Mouse (Mus musculus): ENCODE results near the gene Alkbh4. TPM values are rescaled to one million over a fixed set of nuclear protein-coding genes. Genes with fewer than 3 reads are reported as not detected.
"Not testable (repeated sequence)": the region's sequence is repeated elsewhere in the genome, so short reads cannot be mapped to it uniquely, and the experiment has no call there.

Alkbh4 gene
- polyA plus RNA-seq, 1 experiment from 2014 or later, result 9.5 TPM

- no peak for ATAC-seq (ENCODE audit: insufficient number of reproducible peaks, insufficient read depth, low FRiP score, low read depth)
- Histone ChIP-seq H3K9ac (ENCODE audit: low read length) (no peak overlapping the region), H3K27ac (replicated peaks in 1 of 2; ENCODE audit: control insufficient read depth in 1 of 2, insufficient read depth in 1 of 2, low read depth in 2 of 2, low read length in 2 of 2) (no peak overlapping the region), H3K36me3 (ENCODE audit: control insufficient read depth, insufficient read depth, low read length) (peaks cover 25% of the 10 kb centered on the region), H3K4me1 (ENCODE audit: control insufficient read depth in 2 of 2, insufficient read depth in 2 of 2, low read length in 2 of 2) (no peaks in the 10 kb centered on the region), H3K27me3 (ENCODE audit: control insufficient read depth, insufficient read depth, low read length) (no peaks in the 10 kb centered on the region), H3K4me3 (ENCODE audit: control insufficient read depth in 1 of 2, insufficient read depth in 1 of 2, low read depth in 1 of 2, low read length in 2 of 2) (no peak overlapping the region), H3K9me3 (ENCODE audit: control insufficient read depth, low read length) (0 out of 2 replicates have a peak, but pooled peaks cover 9% of the 10 kb centered on the region), H3K4me2 (ENCODE audit: low read length) (no peak overlapping the region)
- WGBS, result 57% methylated on average over 12 of the region's 12 CpGs
Observed at GRCm38 (mm10) chr5:136144606-136145430, 8.9 kb downstream of the Alkbh4 start.

- Histone ChIP-seq H3K9ac (ENCODE audit: low read length) (no peak overlapping the region), H3K4me2 (ENCODE audit: low read length) (no peak overlapping the region), H3K4me1 (ENCODE audit: control insufficient read depth in 2 of 2, insufficient read depth in 2 of 2, low read length in 2 of 2) (no peaks in the 10 kb centered on the region), H3K4me3 (ENCODE audit: control insufficient read depth in 1 of 2, insufficient read depth in 1 of 2, low read depth in 1 of 2, low read length in 2 of 2) (no peak overlapping the region), H3K9me3 (ENCODE audit: control insufficient read depth, low read length) (0 out of 2 replicates have a peak, but pooled peaks cover 9% of the 10 kb centered on the region), H3K36me3 (ENCODE audit: control insufficient read depth, insufficient read depth, low read length) (peaks cover 4% of the 10 kb centered on the region; the same call in 1 of the 2 replicates), H3K27ac (replicated peaks in 1 of 2; ENCODE audit: control insufficient read depth in 1 of 2, insufficient read depth in 1 of 2, low read depth in 2 of 2, low read length in 2 of 2) (no peak overlapping the region), H3K27me3 (ENCODE audit: control insufficient read depth, insufficient read depth, low read length) (no peaks in the 10 kb centered on the region)
- WGBS, result 75% methylated on average over 1 of the region's 1 CpGs
- ATAC-seq (ENCODE audit: insufficient number of reproducible peaks, insufficient read depth, low FRiP score, low read depth), result no peak
Observed at GRCm38 (mm10) chr5:136146936-136147335, 11.0 kb downstream of the Alkbh4 start.

GRCm38 (mm10) chr5:136147704-136148103 lies 11.8 kb downstream of the Alkbh4 start:
- H3K4me2 ChIP-seq (ENCODE audit: low read length), result no peak overlapping the region
- 66% methylated on average over 8 of the region's 8 CpGs for WGBS
- H3K27ac ChIP-seq (replicated peaks in 1 of 2; ENCODE audit: control insufficient read depth in 1 of 2, insufficient read depth in 1 of 2, low read depth in 2 of 2, low read length in 2 of 2), result no peak overlapping the region
- H3K9ac ChIP-seq (ENCODE audit: low read length), result no peak overlapping the region
- H3K27me3 ChIP-seq (ENCODE audit: control insufficient read depth, insufficient read depth, low read length), result no peaks in the 10 kb centered on the region
- H3K9me3 ChIP-seq (ENCODE audit: control insufficient read depth, low read length), result 0 out of 2 replicates have a peak, but pooled peaks cover 6% of the 10 kb centered on the region
- no peak for ATAC-seq (ENCODE audit: insufficient number of reproducible peaks, insufficient read depth, low FRiP score, low read depth)
- no peaks in the 10 kb centered on the region for H3K36me3 ChIP-seq (ENCODE audit: control insufficient read depth, insufficient read depth, low read length)
- no peak overlapping the region for H3K4me3 ChIP-seq (ENCODE audit: control insufficient read depth in 1 of 2, insufficient read depth in 1 of 2, low read depth in 1 of 2, low read length in 2 of 2)
- H3K4me1 ChIP-seq (ENCODE audit: control insufficient read depth in 2 of 2, insufficient read depth in 2 of 2, low read length in 2 of 2), result no peaks in the 10 kb centered on the region

GRCm38 (mm10) chr5:136149134-136149576 lies 13.2 kb downstream of the Alkbh4 start:
- not testable (repeated sequence) for H3K4me2 ChIP-seq (ENCODE audit: low read length); ATAC-seq (ENCODE audit: insufficient number of reproducible peaks, insufficient read depth, low FRiP score, low read depth); H3K27me3 ChIP-seq (ENCODE audit: control insufficient read depth, insufficient read depth, low read length); H3K9ac ChIP-seq (ENCODE audit: low read length); H3K4me1 ChIP-seq (ENCODE audit: control insufficient read depth in 2 of 2, insufficient read depth in 2 of 2, low read length in 2 of 2); H3K27ac ChIP-seq (replicated peaks in 1 of 2; ENCODE audit: control insufficient read depth in 1 of 2, insufficient read depth in 1 of 2, low read depth in 2 of 2, low read length in 2 of 2); H3K36me3 ChIP-seq (ENCODE audit: control insufficient read depth, insufficient read depth, low read length); H3K9me3 ChIP-seq (ENCODE audit: control insufficient read depth, low read length); H3K4me3 ChIP-seq (ENCODE audit: control insufficient read depth in 1 of 2, insufficient read depth in 1 of 2, low read depth in 1 of 2, low read length in 2 of 2)
- 71% methylated on average over 5 of the region's 5 CpGs for WGBS

DNA sequence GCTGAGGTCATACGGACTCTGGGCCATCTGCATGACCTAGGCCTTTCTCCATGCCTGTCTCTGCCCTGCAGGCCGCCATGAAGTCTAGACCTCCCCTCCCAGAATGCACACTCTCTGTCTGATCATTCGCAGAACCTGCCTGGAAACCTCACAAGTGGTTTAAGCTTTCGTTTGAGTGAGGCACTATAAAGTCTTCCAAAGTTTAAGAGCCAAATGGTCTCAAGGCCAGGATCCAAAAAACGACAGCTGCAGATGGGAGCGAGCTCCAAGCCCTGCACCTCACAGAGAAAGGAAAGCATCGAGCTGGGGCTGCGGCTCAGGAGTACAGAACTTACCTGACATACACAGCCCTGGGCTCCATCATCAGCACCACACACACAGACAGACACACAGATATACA lies 16.4 kb downstream of the Alkbh4 start:
- Histone ChIP-seq H3K27me3 (ENCODE audit: control insufficient read depth, insufficient read depth, low read length) (no peaks in the 10 kb centered on the region), H3K4me3 (ENCODE audit: control insufficient read depth in 1 of 2, insufficient read depth in 1 of 2, low read depth in 1 of 2, low read length in 2 of 2) (no peak overlapping the region), H3K9me3 (ENCODE audit: control insufficient read depth, low read length) (no peaks in the 10 kb centered on the region), H3K9ac (ENCODE audit: low read length) (no peak overlapping the region), H3K27ac (replicated peaks in 1 of 2; ENCODE audit: control insufficient read depth in 1 of 2, insufficient read depth in 1 of 2, low read depth in 2 of 2, low read length in 2 of 2) (no peak overlapping the region), H3K4me1 (ENCODE audit: control insufficient read depth in 2 of 2, insufficient read depth in 2 of 2, low read length in 2 of 2) (no peaks in the 10 kb centered on the region), H3K4me2 (ENCODE audit: low read length) (no peak overlapping the region), H3K36me3 (ENCODE audit: control insufficient read depth, insufficient read depth, low read length) (no peaks in the 10 kb centered on the region)
- ATAC-seq (ENCODE audit: insufficient number of reproducible peaks, insufficient read depth, low FRiP score, low read depth), result no peak
- WGBS, result 74% methylated on average over 8 of the region's 8 CpGs

DNA sequence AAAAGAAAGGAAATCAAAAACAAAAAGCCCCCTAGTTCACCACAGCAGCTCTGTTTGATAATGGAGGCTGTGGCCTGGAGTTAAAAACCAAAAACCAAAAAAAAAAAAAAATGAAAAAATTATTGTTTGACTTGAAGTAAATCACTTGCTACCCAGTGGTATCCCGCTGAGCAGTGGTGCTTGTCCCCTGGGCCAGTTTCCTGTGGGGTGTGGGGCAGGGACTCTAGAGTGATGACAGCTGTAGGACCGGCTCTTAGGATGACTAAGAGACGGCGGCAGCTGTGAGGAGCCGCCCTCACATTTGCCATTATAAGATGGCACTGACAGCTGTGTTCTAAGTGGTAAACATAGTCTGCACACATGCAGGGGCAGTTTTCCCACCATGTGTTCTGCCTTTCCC lies 19.5 kb downstream of the Alkbh4 start:
- Histone ChIP-seq H3K9ac (ENCODE audit: low read length) (no peak overlapping the region), H3K36me3 (ENCODE audit: control insufficient read depth, insufficient read depth, low read length) (no peaks in the 10 kb centered on the region), H3K27ac (replicated peaks in 1 of 2; ENCODE audit: control insufficient read depth in 1 of 2, insufficient read depth in 1 of 2, low read depth in 2 of 2, low read length in 2 of 2) (no peak overlapping the region), H3K9me3 (ENCODE audit: control insufficient read depth, low read length) (no peaks in the 10 kb centered on the region), H3K4me1 (ENCODE audit: control insufficient read depth in 2 of 2, insufficient read depth in 2 of 2, low read length in 2 of 2) (no peaks in the 10 kb centered on the region), H3K4me2 (ENCODE audit: low read length) (no peak overlapping the region), H3K27me3 (ENCODE audit: control insufficient read depth, insufficient read depth, low read length) (no peaks in the 10 kb centered on the region), H3K4me3 (ENCODE audit: control insufficient read depth in 1 of 2, insufficient read depth in 1 of 2, low read depth in 1 of 2, low read length in 2 of 2) (no peak overlapping the region)
- WGBS, result 56% methylated on average over 5 of the region's 5 CpGs
- no peak for ATAC-seq (ENCODE audit: insufficient number of reproducible peaks, insufficient read depth, low FRiP score, low read depth)

- H3K4me1 ChIP-seq (ENCODE audit: control insufficient read depth in 2 of 2, insufficient read depth in 2 of 2, low read length in 2 of 2); H3K4me2 ChIP-seq (ENCODE audit: low read length); H3K4me3 ChIP-seq (ENCODE audit: control insufficient read depth in 1 of 2, insufficient read depth in 1 of 2, low read depth in 1 of 2, low read length in 2 of 2); ATAC-seq (ENCODE audit: insufficient number of reproducible peaks, insufficient read depth, low FRiP score, low read depth); H3K27me3 ChIP-seq (ENCODE audit: control insufficient read depth, insufficient read depth, low read length); H3K36me3 ChIP-seq (ENCODE audit: control insufficient read depth, insufficient read depth, low read length); H3K9me3 ChIP-seq (ENCODE audit: control insufficient read depth, low read length); H3K27ac ChIP-seq (replicated peaks in 1 of 2; ENCODE audit: control insufficient read depth in 1 of 2, insufficient read depth in 1 of 2, low read depth in 2 of 2, low read length in 2 of 2); H3K9ac ChIP-seq (ENCODE audit: low read length): not testable (repeated sequence)
- 82% methylated on average over 10 of the region's 12 CpGs for WGBS
Observed at GRCm38 (mm10) chr5:136160084-136160483, 24.1 kb downstream of the Alkbh4 start.
